Mouse (Mus musculus) hindbrain, embryonic 10.5 days (tissue): ENCODE measurements around the gene Trappc12. TPM values are rescaled to one million over a fixed set of nuclear protein-coding genes. Genes with fewer than 3 reads are reported as not detected.
A peak's percentile ranks its signal among the peaks of the same experiment; 100 is the strongest.

Source experiments
- DNase-seq: peaks from one replicate; pipeline ENCODE4 v3.0.0-alpha.2; 2017; ENCODE audit warnings: low spot score
- H3K27ac ChIP-seq: fragments of 300-500 bp; sonication (generic); 2 replicates; pipeline ENCODE4 v1.5.1; 2016; ENCODE audit warnings: mild to moderate bottlenecking, moderate library complexity
- H3K27me3 ChIP-seq: fragments of 300-500 bp; sonication (generic); 2 replicates; pipeline ENCODE4 v1.6.1; 2016; ENCODE audit warnings: mild to moderate bottlenecking; ENCODE audit not compliant: poor library complexity, insufficient read depth, severe bottlenecking
- H3K36me3 ChIP-seq: fragments of 300-500 bp; sonication (generic); 2 replicates; pipeline ENCODE4 v1.6.1; 2016; ENCODE audit warnings: mild to moderate bottlenecking, moderate library complexity
- H3K4me1 ChIP-seq: fragments of 300-500 bp; sonication (generic); replicated peaks from 2 replicates; pipeline ENCODE4 v1.6.1; 2016; ENCODE audit warnings: mild to moderate bottlenecking
- H3K4me3 ChIP-seq: fragments of 300-500 bp; sonication (generic); 2 replicates; pipeline ENCODE4 v1.5.1; 2016; ENCODE audit warnings: mild to moderate bottlenecking, moderate library complexity
- H3K9me3 ChIP-seq: fragments of 300-500 bp; sonication (generic); 2 replicates; pipeline ENCODE4 v1.6.1; 2016; ENCODE audit warnings: mild to moderate bottlenecking, moderate library complexity
- WGBS: fragments of 180-500 bp; shearing (Covaris S2); methylation state at CpG from one replicate; pipeline ENCODE4 v1.1.7; 2016; 5-methylcytosine and 5-hydroxymethylcytosine counted together
- polyA plus RNA-seq: library from polyadenylated mRNA; unstranded; fragments of >200 nt; fragmentation: Nextera tagmentation; extraction: Ambion mirVana; gene quantifications from 2 replicates; pipeline ENCODE4 v1.2.1, GENCODE M21; 2016

The Trappc12 gene
- polyA plus RNA-seq, 1 experiment from 2014 or later = 38.1 TPM

DNA sequence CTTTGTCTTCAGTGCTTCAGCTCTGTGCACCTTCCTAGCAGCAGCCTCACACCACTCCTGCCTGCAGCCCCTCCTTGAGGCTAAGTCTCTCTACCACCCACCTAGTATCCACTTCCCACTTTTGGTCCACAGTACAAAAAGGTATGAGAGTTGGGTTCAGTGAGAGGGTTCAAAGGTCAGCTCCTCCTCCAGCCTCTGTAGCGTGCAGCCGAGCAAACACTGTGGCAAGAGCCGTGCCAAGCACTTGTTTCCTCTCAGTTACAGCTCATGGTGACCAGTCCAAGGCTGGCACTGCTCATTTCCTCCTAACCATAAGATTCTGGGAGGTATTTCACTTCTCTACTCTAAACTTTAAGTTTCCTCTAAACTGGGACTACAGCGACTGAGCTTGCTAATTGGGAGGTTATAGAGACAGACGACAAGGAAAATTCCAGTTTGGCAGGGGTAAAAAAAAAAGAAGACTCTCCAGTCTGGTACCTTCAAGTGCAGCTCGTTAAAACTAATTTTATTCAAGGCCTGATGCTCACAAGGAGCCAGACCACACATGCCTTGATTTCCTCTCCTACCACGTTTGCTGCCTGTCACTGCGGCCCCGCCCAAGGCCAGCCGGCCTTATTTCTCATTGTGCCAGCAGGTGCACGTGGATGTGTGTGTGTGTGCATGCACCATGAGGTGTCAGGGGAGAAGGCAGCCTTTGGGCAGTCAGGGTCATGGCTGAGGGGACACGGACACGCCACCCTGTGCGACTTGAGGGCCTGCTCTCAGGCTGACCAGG lies 52.3 kb downstream of the Trappc12 start:
- Histone ChIP-seq H3K27ac (no peak overlapping the region), H3K9me3 (no peaks in the 10 kb centered on the region), H3K4me1 (peaks cover 16% of the 10 kb centered on the region), H3K27me3 (peaks cover 29% of the 10 kb centered on the region), H3K36me3 (peaks cover 35% of the 10 kb centered on the region), H3K4me3 (no peak overlapping the region)
- DNase-seq = no peak
- WGBS = 70% methylated on average over 14 of the region's 14 CpGs

DNA sequence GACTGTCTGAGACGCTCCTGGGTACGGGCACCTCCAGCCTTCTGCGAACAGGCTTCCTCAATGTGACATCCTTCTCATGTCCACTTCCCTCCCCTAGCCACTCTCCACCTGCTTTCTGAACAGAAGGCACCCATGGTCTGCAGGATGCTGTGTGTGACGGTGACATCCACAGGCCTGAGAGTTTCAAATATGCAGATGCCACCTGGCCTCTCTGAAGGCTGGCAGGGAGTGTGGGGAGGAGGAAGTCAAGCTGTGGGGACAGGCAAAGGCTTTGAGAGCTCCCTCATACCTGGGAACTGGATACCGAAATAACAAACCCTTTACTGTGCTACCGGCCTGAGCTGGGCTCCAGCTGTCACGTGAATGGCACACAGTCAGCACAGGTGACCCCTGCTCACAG lies 55.5 kb downstream of the Trappc12 start:
- Histone ChIP-seq H3K9me3 (no peaks in the 10 kb centered on the region), H3K4me1 (peaks cover 7% of the 10 kb centered on the region), H3K27me3 (no peaks in the 10 kb centered on the region), H3K27ac (no peak overlapping the region), H3K36me3 (peaks cover 56% of the 10 kb centered on the region), H3K4me3 (no peak overlapping the region)
- WGBS = 93% methylated on average over 7 of the region's 7 CpGs
- no peak for DNase-seq

DNA sequence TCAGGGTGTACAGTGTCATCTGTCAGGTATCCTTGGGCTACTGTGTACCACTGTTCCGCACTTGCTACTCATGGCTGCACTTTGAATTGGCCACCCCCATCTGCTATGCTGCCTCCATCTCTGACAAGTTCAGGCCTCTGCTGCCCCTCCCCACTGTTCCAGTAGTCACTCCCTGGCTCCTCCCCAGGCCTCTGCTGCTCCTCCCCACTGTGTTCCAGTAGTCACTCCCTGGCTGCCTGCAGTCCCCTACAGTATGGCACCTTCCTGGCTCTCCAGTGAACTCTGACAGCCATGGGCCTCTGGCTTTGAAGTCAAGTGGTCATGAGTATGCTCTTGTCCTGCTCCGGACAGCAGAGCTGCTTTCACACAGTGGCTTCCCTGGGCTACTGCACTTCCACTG lies 56.0 kb downstream of the Trappc12 start:
- Histone ChIP-seq H3K4me3 (no peak overlapping the region), H3K27ac (no peak overlapping the region), H3K9me3 (no peaks in the 10 kb centered on the region), H3K36me3 (peaks cover 61% of the 10 kb centered on the region), H3K4me1 (peaks cover 7% of the 10 kb centered on the region), H3K27me3 (no peaks in the 10 kb centered on the region)
- WGBS = 90% methylated on average over 2 of the region's 2 CpGs
- DNase-seq = no peak

DNA sequence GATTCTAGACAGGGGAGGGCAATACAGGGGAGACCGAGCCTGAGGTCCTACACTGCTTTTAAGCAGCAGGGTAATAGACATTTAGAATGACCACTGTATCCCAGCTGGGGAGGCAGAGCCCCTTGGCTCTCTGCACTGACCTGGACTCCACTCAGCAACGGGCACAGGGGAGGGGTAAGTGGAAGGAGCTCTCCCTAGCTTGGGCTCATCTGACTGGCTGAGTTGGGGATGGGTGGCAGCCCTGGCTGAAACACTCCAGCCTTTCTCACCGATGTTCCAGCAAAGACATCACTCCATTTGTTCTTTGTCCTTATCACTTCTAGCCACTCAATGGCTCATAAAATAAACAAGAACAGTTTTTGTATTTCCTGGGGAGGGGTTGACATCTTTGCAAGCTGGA lies 56.5 kb downstream of the Trappc12 start:
- WGBS = 83% methylated on average over 3 of the region's 3 CpGs
- Histone ChIP-seq H3K27me3 (no peaks in the 10 kb centered on the region), H3K4me1 (peaks cover 7% of the 10 kb centered on the region), H3K9me3 (no peaks in the 10 kb centered on the region), H3K27ac (no peak overlapping the region), H3K4me3 (no peak overlapping the region), H3K36me3 (peaks cover 66% of the 10 kb centered on the region)
- no peak for DNase-seq

DNA sequence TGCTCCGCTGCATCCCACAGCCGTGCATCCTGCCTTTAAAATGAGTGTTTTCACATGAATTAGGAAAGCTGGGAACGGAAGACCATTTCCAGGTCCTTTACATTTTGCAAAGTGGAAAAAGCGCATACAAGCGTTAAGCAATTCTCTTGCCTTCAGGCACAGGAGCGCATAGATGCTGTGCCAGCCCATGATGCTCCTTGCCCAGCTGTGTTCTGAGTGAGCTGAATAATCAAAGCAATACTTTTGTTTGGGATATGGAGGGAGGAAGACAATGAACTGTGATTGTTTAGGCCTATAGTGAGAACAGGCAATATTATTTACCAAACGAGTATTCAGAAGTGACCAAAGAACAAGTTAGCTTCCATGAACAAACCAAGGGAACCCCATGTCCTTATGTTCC lies 59.5 kb downstream of the Trappc12 start:
- H3K27me3 ChIP-seq = no peaks in the 10 kb centered on the region
- DNase-seq = no peak
- no peak overlapping the region for H3K4me3 ChIP-seq
- peaks cover 14% of the 10 kb centered on the region for H3K4me1 ChIP-seq
- H3K9me3 ChIP-seq = no peaks in the 10 kb centered on the region
- H3K27ac ChIP-seq = no peak overlapping the region
- whole genome bisulfite sequencing = 93% methylated on average over 7 of the region's 7 CpGs
- peaks cover 62% of the 10 kb centered on the region for H3K36me3 ChIP-seq

DNA sequence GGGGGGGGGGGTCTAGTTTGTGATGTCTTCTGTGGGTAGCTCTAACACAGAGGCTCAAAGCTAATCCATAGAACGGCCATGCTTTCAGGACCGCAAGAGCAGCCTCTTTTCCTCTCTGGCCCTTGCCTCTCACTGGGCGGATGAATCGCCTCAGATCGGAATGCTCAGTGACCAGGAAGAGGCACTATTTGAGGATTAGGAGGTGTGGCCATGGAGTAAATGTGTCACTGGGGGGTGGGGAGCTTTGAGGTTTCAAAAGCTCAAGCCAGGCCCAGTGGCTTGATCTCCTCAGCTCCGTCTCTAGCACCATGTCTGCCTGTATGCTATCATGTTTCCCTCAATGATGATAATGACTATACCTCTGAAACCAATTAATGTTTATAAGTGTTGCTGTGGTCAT lies 61.3 kb downstream of the Trappc12 start:
- H3K36me3 ChIP-seq = peaks cover 49% of the 10 kb centered on the region
- no peaks in the 10 kb centered on the region for H3K9me3 ChIP-seq
- no peak overlapping the region for H3K27ac ChIP-seq
- no peak for DNase-seq
- 89% methylated on average over 6 of the region's 6 CpGs for WGBS
- H3K27me3 ChIP-seq = no peaks in the 10 kb centered on the region
- peaks cover 10% of the 10 kb centered on the region for H3K4me1 ChIP-seq
- H3K4me3 ChIP-seq = no peak overlapping the region

DNA sequence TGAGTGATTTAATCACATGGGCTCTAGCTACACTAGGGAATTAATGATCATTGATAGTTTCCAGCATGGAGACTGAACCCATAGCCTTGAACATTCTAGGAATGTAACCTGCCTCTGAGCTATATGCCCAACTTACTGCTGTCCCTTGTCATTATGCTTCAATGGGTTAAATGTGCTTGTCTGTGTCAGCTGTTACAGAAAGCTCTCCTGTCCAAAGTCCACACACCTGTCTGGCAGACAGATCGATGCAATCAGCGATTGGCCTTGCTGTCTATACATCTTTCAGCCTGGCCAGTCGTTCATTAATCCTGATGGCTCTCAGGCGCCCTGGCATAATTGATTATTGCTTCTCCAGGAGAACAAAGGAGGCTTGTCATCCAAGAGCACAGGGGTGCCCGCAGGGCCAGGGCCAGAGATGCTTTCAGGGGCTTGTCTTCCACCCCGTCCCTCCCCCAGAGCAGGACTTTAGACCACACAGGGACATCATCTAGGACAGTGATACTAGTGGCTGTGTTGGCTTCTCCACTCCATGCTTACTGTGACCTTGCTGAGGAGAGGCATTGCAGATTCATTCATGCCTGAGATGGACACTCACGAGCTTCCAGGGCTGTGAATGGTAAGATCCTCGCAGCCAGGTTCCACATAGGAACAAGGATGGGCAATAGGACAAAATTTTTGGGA lies 63.9 kb downstream of the Trappc12 start:
- 61% methylated on average over 8 of the region's 8 CpGs for WGBS
- H3K9me3 ChIP-seq = no peaks in the 10 kb centered on the region
- H3K4me3 ChIP-seq = no peak overlapping the region
- no peak for DNase-seq
- peaks cover 10% of the 10 kb centered on the region for H3K4me1 ChIP-seq
- H3K27ac ChIP-seq = peak overlapping the region; percentile 62; the same call in 1 of the 2 replicates
- peaks cover 51% of the 10 kb centered on the region for H3K36me3 ChIP-seq
- H3K27me3 ChIP-seq = no peaks in the 10 kb centered on the region

DNA sequence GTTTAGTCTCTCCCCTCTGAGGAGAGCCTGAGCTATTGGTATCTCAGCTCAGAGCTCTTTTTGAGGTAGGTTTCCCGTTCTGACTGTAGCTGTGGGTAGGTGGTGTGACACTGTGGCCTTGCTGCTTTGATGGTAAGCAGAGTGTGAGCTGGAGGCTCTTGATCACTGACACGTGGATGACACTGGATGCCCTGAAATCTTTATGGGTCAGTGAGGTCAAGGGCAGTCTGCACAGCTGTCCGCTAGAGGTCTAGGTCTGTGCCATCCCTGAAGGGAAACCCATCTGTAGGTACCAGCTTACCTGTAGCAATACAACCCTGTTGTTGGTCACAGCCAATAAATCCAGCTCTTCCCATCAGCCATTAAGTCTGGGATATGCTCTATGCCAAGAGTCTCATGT lies 64.5 kb downstream of the Trappc12 start:
- Histone ChIP-seq H3K27ac (no peak overlapping the region), H3K4me3 (no peak overlapping the region), H3K27me3 (no peaks in the 10 kb centered on the region), H3K4me1 (peaks cover 10% of the 10 kb centered on the region), H3K9me3 (no peaks in the 10 kb centered on the region), H3K36me3 (peaks cover 51% of the 10 kb centered on the region)
- DNase-seq = no peak
- 69% methylated on average over 3 of the region's 3 CpGs for WGBS

DNA sequence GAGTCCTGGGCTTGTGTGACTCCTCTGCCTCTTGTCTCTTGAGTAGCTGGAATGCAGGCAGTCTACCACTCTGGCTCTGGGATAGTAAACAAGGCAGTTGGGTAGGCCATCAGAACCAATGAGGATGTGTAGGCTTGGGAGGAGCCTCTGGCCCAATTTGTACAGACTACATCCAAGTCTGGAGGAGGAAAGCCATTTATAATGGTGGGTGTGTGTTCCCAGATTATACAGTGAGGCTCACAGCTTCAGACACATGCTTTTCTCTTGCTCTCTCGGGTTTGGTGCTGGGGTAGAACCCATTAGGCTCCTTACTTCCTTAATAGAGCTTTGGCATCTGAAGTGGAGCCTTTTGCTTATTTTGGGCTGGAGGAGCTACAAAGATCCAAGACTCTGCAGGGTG lies 65.6 kb downstream of the Trappc12 start:
- H3K36me3 ChIP-seq = peaks cover 40% of the 10 kb centered on the region
- WGBS = 86% methylated on average over 1 of the region's 1 CpGs
- DNase-seq = no peak
- H3K4me3 ChIP-seq = no peak overlapping the region
- no peak overlapping the region for H3K27ac ChIP-seq
- H3K27me3 ChIP-seq = no peaks in the 10 kb centered on the region
- H3K4me1 ChIP-seq = peaks cover 10% of the 10 kb centered on the region
- H3K9me3 ChIP-seq = no peaks in the 10 kb centered on the region

DNA sequence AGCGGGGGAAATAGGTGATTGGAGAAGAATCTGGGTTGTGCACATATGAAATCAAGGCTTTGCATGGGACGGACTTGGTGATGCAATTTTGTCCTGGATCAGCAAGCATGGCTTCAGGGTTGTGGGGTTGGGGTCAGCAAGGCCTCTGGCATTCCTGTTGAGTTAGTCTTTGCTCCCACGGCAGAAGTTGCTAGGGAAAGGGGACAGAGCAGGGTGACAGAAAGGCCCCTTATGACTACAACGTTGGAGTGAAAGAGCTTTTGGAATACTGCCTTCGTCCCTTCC lies 74.4 kb downstream of the Trappc12 start:
- H3K27me3 ChIP-seq = no peaks in the 10 kb centered on the region
- H3K9me3 ChIP-seq = no peaks in the 10 kb centered on the region
- WGBS = 64% methylated on average over 5 of the region's 5 CpGs
- no peak for DNase-seq
- H3K4me3 ChIP-seq = peak overlapping the region; percentile 63
- H3K36me3 ChIP-seq = peaks cover 19% of the 10 kb centered on the region
- peaks cover 18% of the 10 kb centered on the region for H3K4me1 ChIP-seq
- H3K27ac ChIP-seq = peak overlapping the region; percentile 94

DNA sequence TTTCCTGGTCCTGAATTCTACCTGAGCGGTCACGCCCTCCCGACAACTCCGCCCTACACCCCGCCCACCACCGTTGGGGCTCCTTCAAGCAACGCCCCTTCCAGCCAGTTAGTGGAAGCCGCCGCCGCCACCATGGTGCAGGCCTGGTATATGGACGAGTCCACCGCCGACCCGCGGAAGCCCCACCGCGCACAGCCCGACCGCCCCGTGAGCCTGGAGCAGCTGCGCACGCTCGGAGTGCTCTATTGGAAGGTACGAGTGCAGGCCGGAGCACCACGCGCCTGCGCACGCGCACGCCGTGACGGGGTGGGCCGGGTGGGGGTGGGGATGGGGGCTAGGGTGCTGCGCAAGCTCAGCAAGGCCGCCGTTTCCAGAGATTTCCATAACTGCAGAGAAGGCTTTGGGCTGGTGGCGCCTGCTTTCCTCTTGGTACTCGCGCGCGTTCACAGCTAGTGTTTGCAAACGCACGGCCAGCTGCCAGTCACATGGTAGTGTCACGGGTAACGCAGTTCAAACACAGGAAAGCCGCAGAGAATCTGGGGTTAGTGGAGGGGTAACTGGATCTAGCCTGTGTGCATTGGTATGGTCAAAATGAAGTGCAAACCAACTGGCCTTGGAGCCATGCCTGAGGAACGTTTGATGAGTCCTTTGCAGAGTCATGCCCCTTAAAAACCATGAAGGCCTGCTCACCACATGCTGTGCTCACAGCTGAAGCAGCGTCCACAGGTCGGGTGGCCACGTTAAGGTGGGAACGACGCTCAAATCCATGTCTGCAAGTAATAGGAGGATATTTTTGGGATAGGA lies 74.9 kb downstream of the Trappc12 start, which contains the start of gene Adi1:
Adi1 (plus strand) TSS at position 111 of the 804 bp plus-strand sequence.
- Histone ChIP-seq H3K4me3 (peak within 1 kb of the TSS; percentile 63), H3K27ac (peak within 1 kb of the TSS; percentile 94), H3K4me1 (peaks cover 18% of the 10 kb centered on the region), H3K27me3 (no peaks in the 10 kb centered on the region), H3K36me3 (peaks cover 17% of the 10 kb centered on the region), H3K9me3 (no peaks in the 10 kb centered on the region)
- 3% methylated on average over 53 of the region's 53 CpGs for WGBS
- DNase-seq = peak; percentile 91

DNA sequence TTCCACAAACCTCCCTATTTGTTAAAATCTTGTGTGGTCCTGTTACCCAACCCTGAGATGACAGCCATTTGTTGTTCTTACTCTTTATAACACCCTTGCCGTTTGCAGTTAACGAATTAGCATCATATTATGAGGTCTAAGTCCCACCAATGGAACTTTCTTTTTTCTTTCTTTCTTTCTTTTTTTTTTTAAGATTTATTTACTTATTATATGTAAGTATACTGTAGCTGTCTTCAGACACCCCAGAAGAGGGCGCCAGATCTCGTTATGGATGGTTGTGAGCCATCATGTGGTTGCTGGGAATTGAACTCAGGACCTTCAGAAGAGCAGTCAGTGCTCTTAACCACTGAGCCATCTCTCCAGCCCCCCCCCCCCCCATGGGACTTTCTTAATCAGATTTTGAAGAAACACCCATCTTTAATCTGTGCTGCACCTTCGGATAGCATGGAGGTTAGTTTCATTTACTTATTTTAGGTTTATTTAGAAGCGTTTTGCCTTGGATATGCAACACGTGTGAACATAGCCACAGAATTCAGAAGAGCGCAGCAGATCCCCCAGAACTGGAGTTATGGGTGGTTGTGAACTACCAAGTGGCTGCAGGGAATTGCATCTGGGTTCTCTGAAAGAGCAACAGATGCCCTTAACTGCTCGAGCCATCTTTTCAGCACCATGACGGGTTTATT lies 76.1 kb downstream of the Trappc12 start:
- Histone ChIP-seq H3K9me3 (no peaks in the 10 kb centered on the region), H3K4me3 (peak overlapping the region; percentile 63; the same call in 1 of the 2 replicates), H3K4me1 (peaks cover 18% of the 10 kb centered on the region), H3K27me3 (no peaks in the 10 kb centered on the region), H3K27ac (no peak overlapping the region), H3K36me3 (peaks cover 17% of the 10 kb centered on the region)
- WGBS = 88% methylated on average over 10 of the region's 10 CpGs
- DNase-seq = no peak
